Mouse (Mus musculus): Measurements from ENCODE around the gene Olfr352. TPM values are rescaled to one million over a fixed set of nuclear protein-coding genes. Genes with fewer than 3 reads are reported as not detected.

The Olfr352 gene
- not detected in 2 replicates for polyA plus RNA-seq (2015; fragmentation: Nextera tagmentation; extraction: Ambion mirVana)

- ATAC-seq = no peak
- WGBS = 80% methylated on average over 1 of the region's 1 CpGs
- no peak within 1 kb of the TSS for H3K4me3 ChIP-seq
- H3K27ac ChIP-seq = no peak within 1 kb of the TSS
- no peak within 1 kb of the TSS for H3K9ac ChIP-seq
- no peaks in the 10 kb centered on the region for H3K27me3 ChIP-seq
- H3K36me3 ChIP-seq (ENCODE audit: poor library complexity, severe bottlenecking) = no peaks in the 10 kb centered on the region
- peaks cover 30% of the 10 kb centered on the region for H3K9me3 ChIP-seq (replicated peaks)
- H3K4me1 ChIP-seq = no peaks in the 10 kb centered on the region
- H3K4me2 ChIP-seq = no peak within 1 kb of the TSS
These were observed at the start of gene Olfr352 for GRCm38 (mm10) chr2:36868160-36868559. Olfr352 (plus strand) TSS chr2:36868460.

- 91% methylated on average over 1 of the region's 1 CpGs for WGBS
- Histone ChIP-seq H3K27me3 (no peaks in the 10 kb centered on the region), H3K36me3 (ENCODE audit: poor library complexity, severe bottlenecking) (no peaks in the 10 kb centered on the region), H3K9me3 (replicated peaks) (peaks cover 23% of the 10 kb centered on the region), H3K4me1 (no peaks in the 10 kb centered on the region), H3K4me3 (no peak within 1 kb of the TSS), H3K27ac (no peak within 1 kb of the TSS), H3K9ac (no peak within 1 kb of the TSS), H3K4me2 (no peak within 1 kb of the TSS)
- ATAC-seq = no peak
These were observed 22.2 kb upstream of the Olfr352 start, which contains the start of gene Olfr350 for GRCm38 (mm10) chr2:36846010-36846409. Olfr350 (plus strand) TSS chr2:36846310.

GRCm38 (mm10) chr2:36862560-36862959 lies 5.7 kb upstream of the Olfr352 start, which contains the start of gene Olfr351:
Olfr351 (minus strand) TSS chr2:36862660.
- Histone ChIP-seq H3K4me2 (no peak within 1 kb of the TSS), H3K9ac (no peak within 1 kb of the TSS)
- 91% methylated on average over 1 of the region's 1 CpGs for WGBS

GRCm38 (mm10) chr2:36892836-36893235 lies 24.6 kb downstream of the Olfr352 start, which contains the start of gene Olfr353:
Olfr353 (minus strand) TSS chr2:36892936.
- no peak within 1 kb of the TSS for H3K27ac ChIP-seq
- H3K9ac ChIP-seq = no peak within 1 kb of the TSS
- H3K27me3 ChIP-seq = no peaks in the 10 kb centered on the region
- no peak within 1 kb of the TSS for H3K4me3 ChIP-seq
- no peak for ATAC-seq
- H3K9me3 ChIP-seq (replicated peaks) = peaks cover 18% of the 10 kb centered on the region
- H3K4me2 ChIP-seq = no peak within 1 kb of the TSS
- H3K4me1 ChIP-seq = no peaks in the 10 kb centered on the region
- no peaks in the 10 kb centered on the region for H3K36me3 ChIP-seq (ENCODE audit: poor library complexity, severe bottlenecking)

More at GRCm38 (mm10) chr2:36862560-36862959, 5.7 kb upstream of the Olfr352 start, which contains the start of gene Olfr351:
- ATAC-seq = no peak
- H3K36me3 ChIP-seq (ENCODE audit: poor library complexity, severe bottlenecking) = no peaks in the 10 kb centered on the region
- H3K27me3 ChIP-seq = no peaks in the 10 kb centered on the region
- H3K4me1 ChIP-seq = no peaks in the 10 kb centered on the region
- H3K4me3 ChIP-seq = no peak within 1 kb of the TSS
- H3K9me3 ChIP-seq (replicated peaks) = peaks cover 29% of the 10 kb centered on the region
- H3K27ac ChIP-seq = no peak within 1 kb of the TSS

- Histone ChIP-seq H3K9ac (no peak overlapping the region), H3K27ac (no peak overlapping the region), H3K36me3 (ENCODE audit: poor library complexity, severe bottlenecking) (no peaks in the 10 kb centered on the region), H3K4me1 (no peaks in the 10 kb centered on the region), H3K4me2 (no peak overlapping the region), H3K9me3 (replicated peaks) (peaks cover 31% of the 10 kb centered on the region), H3K4me3 (no peak overlapping the region), H3K27me3 (no peaks in the 10 kb centered on the region)
- ATAC-seq = no peak
These were observed 28.9 kb downstream of the Olfr352 start for GRCm38 (mm10) chr2:36897114-36897513.

- Histone ChIP-seq H3K4me1 (no peaks in the 10 kb centered on the region), H3K4me3 (no peak within 1 kb of the TSS), H3K36me3 (ENCODE audit: poor library complexity, severe bottlenecking) (no peaks in the 10 kb centered on the region), H3K27ac (no peak within 1 kb of the TSS), H3K9me3 (replicated peaks) (peaks cover 39% of the 10 kb centered on the region), H3K4me2 (no peak within 1 kb of the TSS), H3K9ac (no peak within 1 kb of the TSS), H3K27me3 (no peaks in the 10 kb centered on the region)
- no peak for ATAC-seq
These were observed 37.1 kb downstream of the Olfr352 start, which contains the start of gene Olfr354 for GRCm38 (mm10) chr2:36905380-36905779. Olfr354 (plus strand) TSS chr2:36905680.

Other genes starting within 250 kb of the Olfr352 start
- gene Olfr345, start 228.4 kb upstream of the Olfr352 start, polyA plus RNA-seq (2015; fragmentation: Nextera tagmentation; extraction: Ambion mirVana) = not detected in 2 replicates
- gene Olfr346, start 182.7 kb upstream of the Olfr352 start, polyA plus RNA-seq (2015; fragmentation: Nextera tagmentation; extraction: Ambion mirVana) = not detected in 2 replicates
- not detected in 2 replicates for gene Olfr347, start 136.6 kb upstream of the Olfr352 start, polyA plus RNA-seq (2015; fragmentation: Nextera tagmentation; extraction: Ambion mirVana)
- gene Olfr348, start 84.2 kb upstream of the Olfr352 start, polyA plus RNA-seq (2015; fragmentation: Nextera tagmentation; extraction: Ambion mirVana) = not detected in 2 replicates
- not detected in 2 replicates for gene Olfr50, start 77.9 kb upstream of the Olfr352 start, polyA plus RNA-seq (2015; fragmentation: Nextera tagmentation; extraction: Ambion mirVana)
- not detected in 2 replicates for gene Olfr3, start 51.4 kb upstream of the Olfr352 start, polyA plus RNA-seq (2015; fragmentation: Nextera tagmentation; extraction: Ambion mirVana)
- not detected in 2 replicates for gene Olfr350, start 22.1 kb upstream of the Olfr352 start, polyA plus RNA-seq (2015; fragmentation: Nextera tagmentation; extraction: Ambion mirVana)
- gene Olfr351, start 5.8 kb upstream of the Olfr352 start, polyA plus RNA-seq (2015; fragmentation: Nextera tagmentation; extraction: Ambion mirVana) = not detected in 2 replicates
- gene Olfr353, start 24.5 kb downstream of the Olfr352 start, polyA plus RNA-seq (2015; fragmentation: Nextera tagmentation; extraction: Ambion mirVana) = not detected in 2 replicates
- gene Olfr354, start 37.2 kb downstream of the Olfr352 start, polyA plus RNA-seq (2015; fragmentation: Nextera tagmentation; extraction: Ambion mirVana) = not detected in 2 replicates
- gene Olfr355, start 60.4 kb downstream of the Olfr352 start, polyA plus RNA-seq (2015; fragmentation: Nextera tagmentation; extraction: Ambion mirVana) = not detected in 2 replicates
- not detected in 2 replicates for gene Olfr356, start 68.7 kb downstream of the Olfr352 start, polyA plus RNA-seq (2015; fragmentation: Nextera tagmentation; extraction: Ambion mirVana)
- not detected in 2 replicates for gene Olfr357, start 125.4 kb downstream of the Olfr352 start, polyA plus RNA-seq (2015; fragmentation: Nextera tagmentation; extraction: Ambion mirVana)
- not detected in 2 replicates for gene Olfr358, start 140.9 kb downstream of the Olfr352 start, polyA plus RNA-seq (2015; fragmentation: Nextera tagmentation; extraction: Ambion mirVana)
- gene Olfr360, start 197.3 kb downstream of the Olfr352 start, polyA plus RNA-seq (2015; fragmentation: Nextera tagmentation; extraction: Ambion mirVana) = not detected in 2 replicates
- not detected in 2 replicates for gene Olfr361, start 220.8 kb downstream of the Olfr352 start, polyA plus RNA-seq (2015; fragmentation: Nextera tagmentation; extraction: Ambion mirVana)
- not detected in 2 replicates for gene Olfr362, start 249.4 kb downstream of the Olfr352 start, polyA plus RNA-seq (2015; fragmentation: Nextera tagmentation; extraction: Ambion mirVana)

All from forebrain, embryonic 13.5 days (tissue).